Mouse (Mus musculus) stomach, embryonic 16.5 days (tissue): Measurements from ENCODE around the gene Trim15. TPM values are rescaled to one million over a fixed set of nuclear protein-coding genes. Genes with fewer than 3 reads are reported as not detected.
"Not testable (repeated sequence)": the region's sequence is repeated elsewhere in the genome, so short reads cannot be mapped to it uniquely, and the experiment has no call there.

Source experiments
- ATAC-seq: fragments of 200-750 bp; cut with Nextera tagmentation; 2 replicates; pipeline ENCODE4 v1.8.0; 2017; ENCODE audit warnings: moderate number of reproducible peaks, moderate TSS enrichment; ENCODE audit not compliant: insufficient read depth, low FRiP score
- H3K27ac ChIP-seq: fragments of 300-500 bp; sonication (generic); 2 replicates; pipeline ENCODE4 v1.5.1; 2014; ENCODE audit warnings: low read length
- H3K27me3 ChIP-seq: fragments of 300-500 bp; sonication (generic); 2 replicates; pipeline ENCODE4 v1.6.1; 2014; ENCODE audit warnings: low read length, control low read depth, mixed read lengths; ENCODE audit not compliant: control insufficient read depth, insufficient read depth
- H3K36me3 ChIP-seq: fragments of 300-500 bp; sonication (generic); 2 replicates; pipeline ENCODE4 v1.6.1; 2014; ENCODE audit warnings: low read length; ENCODE audit not compliant: control insufficient read depth, insufficient read depth
- H3K4me1 ChIP-seq: fragments of 300-500 bp; sonication (generic); 2 replicates; pipeline ENCODE4 v1.6.1; 2014; ENCODE audit warnings: low read length, control low read depth, mixed read lengths; ENCODE audit not compliant: control insufficient read depth, insufficient read depth
- H3K4me2 ChIP-seq: fragments of 300-500 bp; sonication (generic); 2 replicates; pipeline ENCODE4 v1.6.1; 2014; ENCODE audit warnings: low read depth, low read length, mixed read lengths
- H3K4me3 ChIP-seq: fragments of 300-500 bp; sonication (generic); replicated peaks from 2 replicates; pipeline ENCODE4 v1.5.1; 2014; ENCODE audit warnings: mild to moderate bottlenecking, low read length
- H3K9ac ChIP-seq: fragments of 300-500 bp; sonication (generic); 2 replicates; pipeline ENCODE4 v1.6.1; 2014; ENCODE audit warnings: low read length
- H3K9me3 ChIP-seq: fragments of 300-500 bp; sonication (generic); replicated peaks from 2 replicates; pipeline ENCODE4 v1.6.1; 2016; ENCODE audit warnings: low read length, control low read depth; ENCODE audit not compliant: control insufficient read depth
- WGBS: fragments of 180-500 bp; shearing (Covaris S2); extraction: QIAGEN DNeasy Blood & Tissue Kit; methylation state at CpG from one replicate; pipeline ENCODE4 v1.1.7; 2014; 5-methylcytosine and 5-hydroxymethylcytosine counted together
- polyA plus RNA-seq: library from polyadenylated mRNA; unstranded; fragments of >200 nt; fragmentation: Nextera tagmentation; extraction: Ambion mirVana; gene quantifications from 2 replicates; pipeline ENCODE4 v1.2.1, GENCODE M21; 2015

Trim15 gene
- polyA plus RNA-seq, 1 experiment from 2014 or later: 0.83 TPM

GRCm38 (mm10) chr17:36839001-36839400, 28.0 kb downstream of the Trim15 start:
- ATAC-seq: no peak
- Histone ChIP-seq H3K36me3 (no peaks in the 10 kb centered on the region), H3K27me3 (no peaks in the 10 kb centered on the region), H3K4me1 (peaks cover 12% of the 10 kb centered on the region), H3K4me3 (no peak overlapping the region), H3K27ac (no peak overlapping the region), H3K4me2 (no peak overlapping the region), H3K9ac (no peak overlapping the region), H3K9me3 (no peaks in the 10 kb centered on the region)
- 75% methylated on average over 5 of the region's 5 CpGs for WGBS

- WGBS: 0% methylated on average over 55 of the region's 58 CpGs
- Histone ChIP-seq H3K36me3 (no peaks in the 10 kb centered on the region), H3K27me3 (no peaks in the 10 kb centered on the region), H3K9ac (peak within 1 kb of the TSS; percentile 95), H3K9me3 (no peaks in the 10 kb centered on the region), H3K4me1 (peaks cover 12% of the 10 kb centered on the region), H3K4me3 (peak within 1 kb of the TSS; percentile 86), H3K27ac (peak within 1 kb of the TSS; percentile 98), H3K4me2 (peak within 1 kb of the TSS; percentile 69)
- ATAC-seq: peak; percentile 98
These were observed 29.9 kb downstream of the Trim15 start, which contains the start of gene Trim26 for GRCm38 (mm10) chr17:36836874-36837647. Gene Trim26 (plus strand): TSS chr17:36837134.

GRCm38 (mm10) chr17:36836427-36836812, 30.6 kb downstream of the Trim15 start:
- peak overlapping the region; percentile 98 for H3K27ac ChIP-seq
- 13% methylated on average over 3 of the region's 3 CpGs for WGBS
- H3K9ac ChIP-seq: peak overlapping the region; percentile 68
- no peaks in the 10 kb centered on the region for H3K36me3 ChIP-seq
- peak overlapping the region; percentile 86 for H3K4me3 ChIP-seq
- ATAC-seq: peak; percentile 6; the same call in 1 of the 2 replicates
- peak overlapping the region; percentile 58 for H3K4me2 ChIP-seq
- H3K4me1 ChIP-seq: peaks cover 12% of the 10 kb centered on the region
- H3K9me3 ChIP-seq: no peaks in the 10 kb centered on the region
- no peaks in the 10 kb centered on the region for H3K27me3 ChIP-seq

GRCm38 (mm10) chr17:36835591-36836426, 31.2 kb downstream of the Trim15 start:
- peak; percentile 7; the same call in 1 of the 2 replicates for ATAC-seq
- peaks cover 12% of the 10 kb centered on the region for H3K4me1 ChIP-seq
- H3K27ac ChIP-seq: peak overlapping the region; percentile 98
- H3K36me3 ChIP-seq: no peaks in the 10 kb centered on the region
- H3K4me2 ChIP-seq: peak overlapping the region; percentile 58
- peak overlapping the region; percentile 86 for H3K4me3 ChIP-seq
- 26% methylated on average over 12 of the region's 12 CpGs for WGBS
- H3K27me3 ChIP-seq: no peaks in the 10 kb centered on the region
- no peaks in the 10 kb centered on the region for H3K9me3 ChIP-seq
- peak overlapping the region; percentile 68 for H3K9ac ChIP-seq

- Histone ChIP-seq H3K9me3 (no peaks in the 10 kb centered on the region), H3K4me3 (no peak overlapping the region), H3K4me1 (peaks cover 7% of the 10 kb centered on the region), H3K4me2 (no peak overlapping the region), H3K36me3 (no peaks in the 10 kb centered on the region), H3K27me3 (no peaks in the 10 kb centered on the region), H3K9ac (no peak overlapping the region), H3K27ac (no peak overlapping the region)
- ATAC-seq: no peak
- WGBS: 58% methylated on average over 4 of the region's 4 CpGs
These were observed 34.3 kb downstream of the Trim15 start for GRCm38 (mm10) chr17:36832694-36833093.

DNA sequence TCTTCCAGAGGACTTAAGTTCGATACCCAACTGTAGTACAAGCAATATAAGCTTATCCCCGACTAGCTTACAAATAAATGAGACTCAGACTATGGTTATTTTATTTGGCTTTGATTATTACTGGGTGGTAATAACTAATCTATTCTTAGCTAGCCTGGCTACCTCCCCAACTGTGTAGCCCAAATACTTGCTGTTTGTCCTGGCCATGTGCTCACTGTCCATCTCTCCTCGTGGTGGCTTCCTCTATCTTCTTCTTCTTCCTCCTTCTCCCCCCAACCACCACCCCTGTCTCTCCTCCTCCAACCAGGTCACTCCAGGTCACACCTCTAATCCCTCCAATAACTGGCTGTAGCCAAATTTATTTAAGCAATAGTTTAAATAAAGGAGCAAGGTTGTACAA, 36.5 kb downstream of the Trim15 start:
- no peaks in the 10 kb centered on the region for H3K27me3 ChIP-seq
- H3K9me3 ChIP-seq: no peaks in the 10 kb centered on the region
- H3K27ac ChIP-seq: no peak overlapping the region
- no peak for ATAC-seq
- WGBS: 75% methylated on average over 3 of the region's 3 CpGs
- H3K4me1 ChIP-seq: no peaks in the 10 kb centered on the region
- H3K4me2 ChIP-seq: no peak overlapping the region
- no peak overlapping the region for H3K4me3 ChIP-seq
- H3K9ac ChIP-seq: no peak overlapping the region
- no peaks in the 10 kb centered on the region for H3K36me3 ChIP-seq

DNA sequence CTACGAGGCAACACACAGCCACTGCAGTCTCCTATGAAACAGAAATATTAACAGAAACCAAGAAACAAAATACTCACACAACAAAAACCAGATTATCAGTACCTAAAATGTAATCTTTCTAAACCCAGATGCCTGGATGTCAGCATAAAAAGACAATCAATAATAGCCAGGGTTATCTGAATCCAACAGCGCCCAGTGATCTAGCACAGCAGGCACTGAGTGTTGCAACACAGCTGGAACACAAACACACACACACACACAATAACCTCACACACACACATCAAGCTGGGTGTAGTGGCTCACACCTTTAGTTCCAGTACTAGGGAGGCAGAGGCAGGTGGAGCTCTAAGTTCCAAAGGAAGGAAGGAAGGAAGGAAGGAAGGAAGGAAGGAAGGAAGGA, 38.5 kb downstream of the Trim15 start:
- H3K27ac ChIP-seq: no peak overlapping the region
- H3K9me3 ChIP-seq: no peaks in the 10 kb centered on the region
- H3K27me3 ChIP-seq: no peaks in the 10 kb centered on the region
- H3K4me1 ChIP-seq: no peaks in the 10 kb centered on the region
- ATAC-seq: no peak
- no peaks in the 10 kb centered on the region for H3K36me3 ChIP-seq
- H3K4me2 ChIP-seq: no peak overlapping the region
- H3K4me3 ChIP-seq: no peak overlapping the region
- no peak overlapping the region for H3K9ac ChIP-seq
- 70% methylated on average over 2 of the region's 2 CpGs for WGBS

DNA sequence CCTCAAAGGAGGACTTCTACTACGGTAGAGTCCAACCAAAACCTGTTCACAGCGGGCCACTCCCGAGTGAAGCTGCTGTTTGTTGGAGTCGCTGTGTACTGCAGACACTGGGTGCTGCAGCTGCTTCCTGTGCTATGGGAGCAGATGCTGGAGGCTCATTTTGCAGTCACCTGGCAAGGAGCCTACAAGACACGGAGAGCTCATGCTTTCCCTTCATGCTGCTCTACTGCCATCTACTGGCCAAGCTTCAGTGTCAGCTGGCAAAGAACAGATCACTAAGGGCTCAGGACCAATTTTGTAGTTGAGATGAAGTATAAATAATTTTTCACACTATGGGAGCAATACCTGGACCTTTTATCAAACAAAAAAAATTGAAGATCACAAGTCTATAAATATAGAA, 41.0 kb downstream of the Trim15 start:
- ATAC-seq: peak; percentile 69; the same call in 1 of the 2 replicates
- not testable (repeated sequence) for H3K4me2 ChIP-seq, H3K36me3 ChIP-seq, H3K9ac ChIP-seq, H3K4me3 ChIP-seq, H3K9me3 ChIP-seq, H3K4me1 ChIP-seq, H3K27me3 ChIP-seq, H3K27ac ChIP-seq
- WGBS: 11% methylated on average over 5 of the region's 5 CpGs

- H3K27ac ChIP-seq: no peak overlapping the region
- no peaks in the 10 kb centered on the region for H3K9me3 ChIP-seq
- no peak overlapping the region for H3K9ac ChIP-seq
- no peak overlapping the region for H3K4me2 ChIP-seq
- H3K36me3 ChIP-seq: no peaks in the 10 kb centered on the region
- 19% methylated on average over 4 of the region's 4 CpGs for WGBS
- no peak overlapping the region for H3K4me3 ChIP-seq
- no peaks in the 10 kb centered on the region for H3K4me1 ChIP-seq
- no peaks in the 10 kb centered on the region for H3K27me3 ChIP-seq
- no peak for ATAC-seq
These were observed 41.5 kb downstream of the Trim15 start for GRCm38 (mm10) chr17:36825525-36825924.
